Mouse (Mus musculus) lung, embryonic 16.5 days (tissue): Measurements from ENCODE around the gene Prss33. TPM values are rescaled to one million over a fixed set of nuclear protein-coding genes. Genes with fewer than 3 reads are reported as not detected.

Experiments
- microRNA-seq: library from miRNA; unstranded; fragments of <30 nt; microRNA quantifications from one replicate; pipeline ENCODE4, GENCODE M21; 2016
- polyA plus RNA-seq: library from polyadenylated mRNA; unstranded; fragments of >200 nt; fragmentation: Nextera tagmentation; extraction: Ambion mirVana; gene quantifications from 2 replicates; pipeline ENCODE4 v1.2.1, GENCODE M21; 2015

Gene Prss33
- polyA plus RNA-seq, 1 experiment from 2014 or later: not detected

Small RNAs within 50 kb of the gene (microRNA-seq; reads per million reads assigned to microRNA genes)
- gene Mir5125: 0.59 reads per million

Other genes starting within 250 kb of the Prss33 start
- 12.9 TPM in 2 replicates for gene Zfp13, start 236.6 kb downstream of the Prss33 start, polyA plus RNA-seq
- gene Zscan10, start 235.2 kb downstream of the Prss33 start, polyA plus RNA-seq: 0.26 and 0.36 TPM in 2 replicates
- gene Mmp25, start 190.8 kb downstream of the Prss33 start, polyA plus RNA-seq: 0.49 and 0.78 TPM in 2 replicates
- 4.3 and 4.7 TPM in 2 replicates for gene Bicdl2, start 175.6 kb downstream of the Prss33 start, polyA plus RNA-seq
- gene Hcfc1r1, start 162.5 kb downstream of the Prss33 start, polyA plus RNA-seq: 88.4 and 90.6 TPM in 2 replicates
- gene Thoc6, start 162.2 kb downstream of the Prss33 start, polyA plus RNA-seq: 49.2 and 50.3 TPM in 2 replicates
- 22.0 and 23.1 TPM in 2 replicates for gene Tnfrsf12a, start 158.6 kb downstream of the Prss33 start, polyA plus RNA-seq
- 196 and 206 TPM in 2 replicates for gene Cldn6, start 156.8 kb downstream of the Prss33 start, polyA plus RNA-seq
- gene Cldn9, start 152.0 kb downstream of the Prss33 start, polyA plus RNA-seq: 2.4 and 2.6 TPM in 2 replicates
- gene 1520401A03Rik, start 113.3 kb downstream of the Prss33 start, polyA plus RNA-seq: 0.14 TPM in 1 of 2 replicates, not detected in the other
- gene Pkmyt1, start 109.7 kb downstream of the Prss33 start, polyA plus RNA-seq: 58.2 and 58.8 TPM in 2 replicates
- 51.8 and 52.7 TPM in 2 replicates for gene Paqr4, start 95.2 kb downstream of the Prss33 start, polyA plus RNA-seq
- gene Kremen2, start 90.2 kb downstream of the Prss33 start, polyA plus RNA-seq: 0.25 and 0.83 TPM in 2 replicates
- gene Flywch1, start 64.5 kb downstream of the Prss33 start, polyA plus RNA-seq: 61.3 and 65.2 TPM in 2 replicates
- 29.0 and 31.4 TPM in 2 replicates for gene Flywch2, start 50.0 kb downstream of the Prss33 start, polyA plus RNA-seq
- 411 and 414 TPM in 2 replicates for gene Srrm2, start 45.5 kb downstream of the Prss33 start, polyA plus RNA-seq
- gene Elob, start 6.9 kb downstream of the Prss33 start, polyA plus RNA-seq: 980 and 1,001 TPM in 2 replicates
- gene Prss32, start 7.8 kb upstream of the Prss33 start, polyA plus RNA-seq: 0.41 TPM in 1 of 2 replicates, not detected in the other
- gene Prss41, start 8.1 kb upstream of the Prss33 start, polyA plus RNA-seq: 0.75 and 0.99 TPM in 2 replicates
- not detected in 2 replicates for gene Prss21, start 32.0 kb upstream of the Prss33 start, polyA plus RNA-seq
- gene Dcpp1, start 44.8 kb upstream of the Prss33 start, polyA plus RNA-seq: not detected in 2 replicates
- not detected in 2 replicates for gene Dcpp2, start 44.8 kb upstream of the Prss33 start, polyA plus RNA-seq
- 0.88 and 2.0 TPM in 2 replicates for gene Dcpp3, start 81.4 kb upstream of the Prss33 start, polyA plus RNA-seq
- not detected in 2 replicates for gene Sbp, start 105.6 kb upstream of the Prss33 start, polyA plus RNA-seq
- not detected in 2 replicates for gene Sbpl, start 119.2 kb upstream of the Prss33 start, polyA plus RNA-seq
- 0.14 TPM in 1 of 2 replicates, not detected in the other for gene Prss30, start 144.5 kb upstream of the Prss33 start, polyA plus RNA-seq
- 1.1 and 1.5 TPM in 2 replicates for gene Prss22, start 162.0 kb upstream of the Prss33 start, polyA plus RNA-seq
- 0.11 and 0.28 TPM in 2 replicates for gene Prss27, start 202.1 kb upstream of the Prss33 start, polyA plus RNA-seq
- 53.1 and 59.4 TPM in 2 replicates for gene Kctd5, start 237.4 kb upstream of the Prss33 start, polyA plus RNA-seq